In genomic region chr2:134976796-134977330, GRCm38 (mm10) we compare ENCODE assay signal across 9 mouse cellular contexts.
DNase-seq lines count a peak whose midpoint lies in the region; ATAC-seq and TF ChIP-seq lines count a peak whose summit lies in the region.
"Had no signal": no experiment of that assay in that cellular context is flagged by ENCODE, and none has a peak within 500 bp of the region (broad histone marks: within the 10 kb centered on the region; RNA-seq: fewer than 3 reads in every experiment).

No protein-coding gene starts in this region.

- no peaks in the 10 kb centered on the region for H3K9me3 ChIP-seq in ES-E14 (ENCODE audit: control insufficient read depth, insufficient read depth, low read depth, low read length)

- no peaks in the 10 kb centered on the region for H3K36me3 ChIP-seq in ES-E14 (ENCODE audit: control insufficient read depth, insufficient read depth, low read length, poor library complexity, severe bottlenecking)

- no peak overlapping the region for H3K9ac ChIP-seq in ES-E14 (ENCODE audit: insufficient read depth, low read depth, low read length, poor library complexity, severe bottlenecking)

- no peak overlapping the region for H3K27ac ChIP-seq in ES-E14 (ENCODE audit: insufficient read depth, low read depth, low read length, poor library complexity, severe bottlenecking)

- no peaks in the 10 kb centered on the region for H3K4me1 ChIP-seq in ES-E14 (ENCODE audit: control insufficient read depth in 2 of 2, insufficient read depth in 2 of 2, low read length in 2 of 2, poor library complexity in 1 of 2)

- no peak for DNase-seq in frontal cortex, adult 2 months (ENCODE audit: extremely low spot score in 1 of 2, low spot score in 1 of 2)
- peak; percentile 6 for DNase-seq in ES-E14 (ENCODE audit: low read depth, low spot score)
- DNase-seq in cerebellum, postnatal 4 days (ENCODE audit: low spot score in 2 of 2): peak; percentile 24 to 41
- DNase-seq in kidney, postnatal 10 days: peak; percentile 59
- DNase-seq in adrenal gland, adult 18-20 months (ENCODE audit: low spot score in 2 of 2): no peak
- DNase-seq in gastrocnemius, adult 8-10 months (ENCODE audit: low spot score in 2 of 2): no peak

- ATAC-seq in frontal cortex, adult (ENCODE audit: low TSS enrichment): peak; percentile 15; the same call in 1 of the 2 replicates
- ATAC-seq in CD4-positive, CD25-positive, alpha-beta regulatory T cell, adult 4 months: no peak

- in situ Hi-C loops in ES-E14 (cut with MboI; ENCODE audit: low sequenced_read_pairs in 2 of 2, unreplicated experiment in 2 of 2): no loop called here

- H3K4me3 ChIP-seq in ES-E14 (ENCODE audit: insufficient read depth in 1 of 2, low read depth in 1 of 2, low read length in 2 of 2, poor library complexity in 1 of 2, severe bottlenecking in 1 of 2): no peak overlapping the region
- H3K4me3 ChIP-seq: erythroblast, embryonic 14.5 days had no signal

TF ChIP-seq in ES-E14, 5 proteins besides CTCF, POLR2A, EP300 and RAD21:
- TF ChIP-seq MAFK (IDR thresholded peaks at IDR 0.05; ENCODE audit: insufficient read depth, low read depth, low read length) (no peak), ZC3H11A (IDR thresholded peaks at IDR 0.05; ENCODE audit: borderline replicate concordance, low read depth, low read length) (no peak), CHD2 (IDR thresholded peaks at IDR 0.05; ENCODE audit: low read depth, low read length) (no peak), HCFC1 (IDR thresholded peaks at IDR 0.05; ENCODE audit: borderline replicate concordance, insufficient read depth, low read length) (no peak)

Comparison
In these comparisons a context has a peak if more than half of its experiments do, and no peak if none do; other contexts are left out.
1. DNase-seq: peak in ES-E14 (single experiment), cerebellum, postnatal 4 days (2 of 2) and kidney, postnatal 10 days (single experiment); none in frontal cortex, adult 2 months (0 of 2), adrenal gland, adult 18-20 months (0 of 2) and gastrocnemius, adult 8-10 months (0 of 2).